Mouse (Mus musculus) urinary bladder, postnatal 4 days (tissue): Measurements from ENCODE around the gene Thada.

Experiments used
- DNase-seq, 2 experiments: peaks; one replicate each; pipeline ENCODE4 v3.0.0; 2021 to 2022; ENCODE audit warnings: low spot score in 2 of 2

Thada gene

DNA sequence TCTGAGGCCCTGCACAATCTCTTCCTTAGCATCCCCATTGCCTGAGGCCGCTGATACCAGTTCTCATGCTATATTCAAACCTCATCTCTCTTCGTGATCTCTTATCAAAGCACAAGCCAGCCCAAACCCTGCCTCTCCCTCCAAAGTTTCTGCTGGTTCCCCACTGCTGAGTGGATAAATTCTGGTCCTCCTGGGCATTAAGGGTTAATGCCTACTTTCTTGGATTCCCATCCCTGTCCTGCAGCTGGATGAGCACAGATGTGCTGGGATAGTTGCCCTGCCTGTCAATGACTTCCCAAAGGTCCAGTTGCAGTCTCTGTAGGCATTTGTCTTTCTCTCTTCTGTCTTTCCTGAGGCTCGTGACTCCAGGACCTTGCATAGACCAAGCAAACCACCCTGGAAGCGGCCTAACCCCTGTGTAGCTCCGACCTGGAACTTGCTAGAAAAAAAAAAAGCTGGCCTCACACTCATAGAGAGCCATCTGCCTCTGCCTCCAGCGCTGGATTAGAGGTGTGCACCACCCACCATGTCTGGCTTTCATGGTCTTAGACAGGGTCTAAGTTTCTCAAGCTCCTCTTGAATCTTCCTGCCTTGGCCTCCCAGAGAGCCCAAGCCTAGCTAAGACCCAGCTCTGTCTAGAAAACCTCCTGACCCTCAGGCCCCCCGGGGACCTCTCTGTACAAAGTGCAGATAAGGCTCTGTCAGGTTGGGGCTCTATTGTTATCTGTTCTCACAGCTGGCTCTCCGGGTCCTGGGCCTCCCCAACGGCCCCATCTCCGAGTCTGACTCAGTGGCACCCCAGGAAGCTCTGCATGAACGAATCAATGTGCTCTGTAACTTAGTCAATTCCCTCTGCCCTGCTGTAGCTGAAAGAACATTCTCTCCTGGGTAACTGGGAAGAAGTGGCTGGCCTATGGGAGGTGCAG, 318.6 kb downstream of the Thada start:
- DNase-seq: no peak

DNA sequence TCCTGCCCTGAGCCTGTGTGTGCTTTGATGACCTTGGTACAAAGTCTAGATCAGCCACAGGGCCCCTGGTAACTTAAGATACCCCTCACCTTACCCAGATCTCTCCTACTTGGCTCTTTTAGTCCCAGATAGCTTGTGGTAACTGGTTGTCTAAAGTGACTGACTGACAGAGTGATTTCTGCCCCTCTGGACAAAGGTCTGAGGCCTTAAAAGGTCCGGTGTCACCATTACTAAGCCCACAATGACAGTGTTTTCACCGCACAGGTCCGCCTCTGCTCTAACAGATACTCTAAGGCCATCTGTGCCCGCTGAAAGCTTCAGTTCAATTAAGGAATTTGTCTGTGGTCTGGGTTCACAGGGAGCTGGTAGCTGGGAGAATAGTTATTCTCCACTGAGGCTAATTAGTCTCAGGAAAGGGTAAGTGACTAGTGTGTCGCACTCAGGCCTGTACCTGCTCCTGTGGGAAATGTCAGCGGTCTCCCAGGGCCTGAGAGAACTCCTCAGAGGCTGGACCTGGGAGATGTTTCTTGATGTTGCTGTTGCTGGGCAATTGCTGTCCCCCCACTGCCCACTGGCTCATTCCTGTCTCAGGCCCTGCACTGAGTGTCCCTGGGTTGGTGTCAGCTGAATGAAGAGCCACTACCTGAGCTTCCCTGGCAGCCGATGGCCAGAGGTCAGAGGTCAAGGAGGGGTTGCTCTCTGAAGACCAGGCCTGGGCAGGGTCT, 319.4 kb downstream of the Thada start:
- no peak for DNase-seq

DNA sequence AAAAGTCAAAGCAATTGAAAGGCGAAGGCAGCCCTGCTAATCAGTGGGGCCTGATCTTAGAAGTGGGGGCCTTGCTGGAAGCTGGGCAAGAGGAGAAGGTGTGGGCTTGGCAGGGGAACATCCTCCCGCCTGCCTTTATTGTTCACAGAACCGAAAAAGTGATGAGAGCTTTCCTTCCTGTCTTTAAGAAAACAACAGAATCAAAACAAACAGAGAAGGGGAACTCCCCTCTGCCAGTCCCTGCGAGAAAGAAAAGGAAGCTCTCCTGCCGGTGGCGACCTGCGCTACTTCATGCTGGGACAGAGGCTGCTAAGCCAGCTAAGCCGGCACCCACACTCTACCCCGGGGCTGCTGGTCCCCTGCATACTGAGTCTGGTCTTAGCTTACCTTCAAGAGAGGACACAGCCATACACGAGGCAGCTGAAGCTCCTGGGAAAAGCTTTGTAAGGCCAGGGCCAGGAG, 320.1 kb downstream of the Thada start:
- no peak for DNase-seq

DNA sequence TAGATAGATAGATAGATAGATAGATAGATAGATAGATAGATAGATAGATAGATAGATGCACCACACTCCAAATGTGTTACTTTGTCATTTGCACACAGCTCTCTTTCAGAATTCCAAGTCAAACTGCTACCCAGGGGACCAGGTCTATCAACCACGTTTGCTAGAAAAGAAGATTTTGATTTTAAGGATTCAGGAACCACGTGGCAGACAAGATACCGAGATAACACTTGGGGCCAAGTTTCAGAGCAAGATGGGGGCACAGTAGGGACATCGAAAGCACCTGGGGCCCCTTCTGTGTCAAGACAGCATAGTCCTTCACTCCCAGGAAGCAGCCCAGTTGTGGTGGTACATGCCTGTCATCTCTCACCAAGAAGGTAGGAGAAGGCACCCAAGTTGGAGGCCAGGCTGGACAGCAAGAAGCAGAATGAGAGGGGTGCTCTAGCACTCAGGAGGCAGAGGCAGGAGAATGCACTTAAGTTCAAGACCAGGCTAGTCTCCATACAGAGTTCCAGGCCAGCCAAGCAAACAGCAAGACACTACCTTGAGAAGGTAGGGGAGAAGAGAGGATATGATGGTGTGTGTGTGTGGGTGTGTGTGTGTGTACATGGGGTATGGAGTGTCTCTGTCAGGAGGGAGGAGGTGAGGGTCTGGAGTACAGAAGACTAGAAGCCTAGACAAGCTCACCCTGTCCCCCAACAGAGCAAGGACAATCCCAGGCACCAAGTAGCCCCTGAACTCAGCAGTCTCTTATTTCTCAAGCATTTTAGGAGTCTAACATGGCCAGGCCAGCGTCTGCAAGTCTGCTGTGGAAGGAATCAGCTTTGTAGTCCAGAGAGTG, 321.0 kb downstream of the Thada start:
- DNase-seq: no peak

DNA sequence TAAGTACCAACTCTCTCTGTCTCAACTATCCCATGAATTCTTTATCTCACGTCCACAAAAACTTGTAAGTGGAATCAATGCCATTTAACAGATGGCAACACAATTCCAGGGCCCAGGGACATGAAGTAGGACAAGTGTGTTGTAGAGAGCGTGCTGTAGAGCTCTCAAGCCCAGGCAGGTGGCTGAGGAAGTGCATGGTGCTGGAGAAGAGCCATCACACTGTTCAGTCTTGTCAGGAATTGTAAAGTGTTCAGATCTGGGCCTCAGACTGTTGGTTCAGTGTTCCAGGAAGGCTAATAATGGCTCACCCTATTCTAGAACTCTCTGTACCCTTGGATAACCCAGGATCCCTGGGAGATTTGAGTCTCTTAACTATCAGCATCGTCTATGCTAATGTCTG, 321.9 kb downstream of the Thada start:
- DNase-seq: no peak

DNA sequence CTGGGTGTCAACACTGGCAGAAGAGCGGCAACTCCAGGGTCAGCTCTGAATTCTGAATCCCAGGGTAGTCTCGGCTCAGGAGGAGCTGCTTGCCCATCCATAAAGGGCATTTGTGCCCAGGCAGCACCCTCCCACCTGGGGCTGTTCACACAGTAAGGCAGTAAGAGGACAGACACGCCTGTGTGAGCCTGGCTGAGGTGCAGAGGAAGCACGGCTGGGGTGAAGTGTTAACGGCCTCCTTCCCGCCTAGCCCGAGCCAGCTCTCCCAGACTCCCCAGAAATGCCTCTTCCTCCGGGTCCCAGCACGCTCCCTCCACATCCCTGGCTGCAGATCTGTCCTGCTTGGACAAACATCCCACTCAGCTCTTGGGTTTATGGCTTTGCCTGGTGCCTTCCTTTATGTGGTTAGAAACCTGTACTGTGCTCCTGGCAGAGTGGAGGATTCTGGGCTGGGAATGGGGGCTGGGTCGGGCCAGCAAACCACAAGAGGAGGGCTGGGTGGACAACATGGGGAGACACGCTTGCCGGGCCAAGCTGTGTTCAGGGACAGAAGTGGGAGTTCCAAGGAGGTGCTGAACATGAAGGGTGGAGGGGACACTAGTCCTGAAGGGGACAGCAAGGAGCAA, 322.7 kb downstream of the Thada start:
- DNase-seq: no peak

DNA sequence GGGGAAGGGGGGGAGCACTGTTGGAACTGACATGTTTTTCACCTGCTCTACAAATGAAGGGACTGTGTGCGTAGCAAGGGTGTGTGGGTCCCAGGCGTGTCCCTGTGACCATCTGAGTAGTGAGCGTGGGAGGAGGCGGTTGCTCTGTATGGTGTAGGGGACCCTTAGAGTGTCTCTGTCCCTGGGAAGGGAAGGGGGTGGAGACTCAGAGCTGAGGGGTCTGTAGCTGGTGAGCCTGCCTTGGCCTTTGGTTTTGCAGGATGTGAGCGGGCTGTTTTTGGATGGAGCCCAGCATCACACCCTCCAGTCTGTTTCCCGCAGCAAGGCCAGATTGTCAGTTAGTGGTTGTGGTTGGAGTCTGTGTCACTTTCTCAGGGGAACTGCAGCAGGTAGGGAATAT, 324.3 kb downstream of the Thada start:
- no peak for DNase-seq

DNA sequence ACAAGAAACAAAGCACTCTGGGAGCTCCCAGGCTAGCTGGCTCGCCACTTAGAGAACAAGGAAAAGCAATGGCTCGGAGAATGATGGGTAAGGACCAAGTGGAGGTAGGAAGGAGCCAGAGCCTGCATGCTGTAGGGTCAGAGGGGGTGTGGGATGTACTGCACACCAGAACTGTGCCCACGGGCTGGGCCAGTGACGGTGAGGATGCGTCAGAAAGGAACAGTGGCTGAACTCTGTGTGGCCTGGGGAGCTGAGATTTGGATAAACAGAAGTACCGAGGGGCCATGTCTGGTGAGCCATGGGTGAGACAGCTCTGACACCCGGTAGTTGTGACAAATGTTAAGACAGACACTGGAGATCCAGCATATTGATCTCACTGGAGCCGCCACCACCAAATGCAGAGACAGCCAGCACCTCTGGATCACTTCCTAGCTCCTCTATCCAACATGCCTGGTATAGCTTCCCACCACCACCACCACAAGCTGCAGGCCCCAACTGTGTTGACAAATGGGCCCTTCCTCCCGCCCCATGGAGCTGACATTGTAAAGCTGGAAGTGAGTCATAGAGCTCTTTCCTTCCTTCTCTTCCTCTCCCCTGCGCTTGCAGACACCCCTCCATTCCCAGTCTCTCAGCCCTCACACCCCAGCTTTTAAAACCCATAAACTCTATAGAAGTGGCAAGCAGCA, 325.0 kb downstream of the Thada start:
- DNase-seq: no peak
